Mouse (Mus musculus) ES-Bruce4 (cell line): ENCODE results near the gene Dpep1.

ENCODE experiments used
- CTCF ChIP-seq: IDR thresholded peaks from one replicate; pipeline ENCODE4 v1.8.1; 2011; ENCODE audit warnings: low read depth, low read length
- POLR2A ChIP-seq: IDR thresholded peaks from one replicate; pipeline ENCODE4 v1.8.1; 2011; ENCODE audit warnings: low read length; ENCODE audit not compliant: insufficient read depth

DNA sequence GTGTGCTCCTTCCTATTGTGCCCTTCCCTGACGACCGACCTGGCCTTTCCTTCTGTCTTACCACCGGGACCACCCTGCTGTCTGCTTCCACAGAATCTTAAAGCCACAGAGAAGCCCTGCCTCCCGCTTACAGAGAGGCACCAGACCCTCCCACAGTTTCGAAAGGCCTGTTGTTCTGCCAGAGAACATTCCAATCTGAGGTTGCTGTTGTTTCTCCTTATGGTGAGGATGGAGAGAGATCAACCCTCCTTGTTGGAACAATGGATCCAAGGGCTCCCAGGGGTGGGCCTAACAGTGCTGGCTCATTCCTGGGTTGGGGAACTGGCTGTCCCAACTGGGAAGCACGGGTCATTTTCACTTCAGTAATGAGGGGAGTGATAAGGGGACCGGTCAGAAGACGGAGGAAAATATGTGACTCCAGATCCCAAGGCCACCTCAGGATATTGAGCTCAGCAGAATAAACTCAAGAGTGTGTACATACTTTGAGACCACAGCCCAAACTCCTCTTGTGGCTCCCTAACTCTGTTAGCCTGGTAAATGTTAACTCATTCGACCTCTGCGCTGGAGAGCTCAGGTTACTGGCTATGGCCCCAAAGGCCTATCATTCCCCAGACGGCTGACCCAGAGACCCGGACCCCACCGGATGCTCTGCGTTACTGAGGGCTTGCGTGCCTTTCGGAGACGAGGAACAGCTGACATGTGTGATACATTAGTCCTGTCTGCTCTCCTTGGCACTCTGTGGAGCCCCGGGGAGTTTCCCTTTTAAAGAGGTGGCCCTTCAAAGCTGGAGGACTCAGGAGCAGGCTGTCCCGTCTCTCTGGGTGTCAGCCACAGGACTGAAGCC lies at the start of gene Dpep1:
- TF ChIP-seq POLR2A = no peak
- no peak for TF ChIP-seq CTCF
